Comparison of ENCODE assay signal across 7 mouse cellular contexts in the genomic region with DNA sequence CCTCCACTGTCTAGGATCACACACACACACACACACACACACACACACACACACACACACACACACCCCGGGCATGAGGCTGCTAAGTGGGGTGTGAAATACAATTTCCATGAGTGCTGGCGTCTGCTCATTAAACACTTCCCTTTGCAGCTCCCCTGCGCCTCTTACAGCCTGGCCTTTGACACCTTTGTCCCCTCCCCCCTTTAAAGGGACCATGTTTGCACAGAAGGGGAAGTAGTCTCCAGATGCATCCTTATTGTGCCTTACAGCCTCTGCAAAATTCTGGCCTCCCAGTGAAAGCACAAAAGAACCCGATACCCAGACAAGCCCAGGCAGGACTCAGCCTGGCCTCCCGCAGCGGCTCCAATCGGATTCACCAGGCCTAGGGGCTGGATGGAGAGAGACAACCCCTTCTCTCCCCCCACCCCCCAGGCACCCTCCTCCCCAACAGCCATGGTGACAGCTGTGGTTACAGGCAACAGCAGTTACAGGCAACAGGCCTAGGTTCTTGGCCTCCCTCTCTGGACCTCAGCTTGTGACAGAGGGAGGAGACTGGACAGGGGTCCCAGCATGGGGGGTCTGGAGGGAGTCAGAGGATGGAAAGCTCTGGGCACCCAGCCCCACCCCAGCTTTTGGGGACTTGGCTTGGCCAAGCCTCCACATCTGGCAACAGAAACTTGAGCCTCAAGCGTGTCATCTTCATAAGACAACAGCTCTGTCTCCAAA. TPM values are rescaled to one million over a fixed set of nuclear protein-coding genes. Genes with fewer than 3 reads are reported as not detected.
A peak's percentile ranks its signal among the peaks of the same experiment; 100 is the strongest.
DNase-seq lines count a peak whose midpoint lies in the region; ATAC-seq and TF ChIP-seq lines count a peak whose summit lies in the region.

No protein-coding gene starts in this region.

- peak; percentile 63 for DNase-seq in ES-CJ7 (ENCODE audit: low read depth, low spot score)
- peak; percentile 87 for DNase-seq in brain, embryonic 14.5 days (ENCODE audit: low read depth)
- DNase-seq in thymus, adult 18-20 months: no peak
- DNase-seq in layer of hippocampus, postnatal 14 days (ENCODE audit: low spot score in 2 of 2): no peak

- no peak for TF ChIP-seq POLR2A in brain, embryonic 14.5 days (IDR thresholded peaks at IDR 0.05; ENCODE audit: borderline replicate concordance, extremely low read depth, insufficient read depth, insufficient read length, poor library complexity, severe bottlenecking)
- no peak for TF ChIP-seq POLR2A in small intestine, adult 2 months (IDR thresholded peaks at IDR 0.05; ENCODE audit: low read depth, low read length)

- ATAC-seq in hematopoietic stem cell, adult 5-6 weeks (replicated peaks in 1 of 2; ENCODE audit: insufficient read depth in 1 of 2, low FRiP score in 2 of 2, low TSS enrichment in 1 of 2, low read depth in 1 of 2, poor library complexity in 2 of 2, severe bottlenecking in 2 of 2): peak; percentile 95 to 97
- ATAC-seq in lung, embryonic 16.5 days (ENCODE audit: low read depth): peak; percentile 87

- peak overlapping the region; percentile 75 for H3K27ac ChIP-seq in lung, embryonic 16.5 days (ENCODE audit: low read length)
- H3K27ac ChIP-seq in small intestine, adult 2 months (ENCODE audit: insufficient read depth, low read depth, low read length): 0 out of 2 replicates have a peak overlapping the region, but pooled peaks have one; percentile 18

- H3K4me2 ChIP-seq in lung, embryonic 16.5 days (ENCODE audit: low read depth, low read length): 0 out of 2 replicates have a peak overlapping the region, but pooled peaks have one; percentile 7

- H3K9ac ChIP-seq in lung, embryonic 16.5 days (ENCODE audit: low read length): peak overlapping the region; percentile 43; the same call in 1 of the 2 replicates

- peaks cover 34% of the 10 kb centered on the region for H3K4me1 ChIP-seq in lung, embryonic 16.5 days (replicated peaks; ENCODE audit: control insufficient read depth, insufficient read depth, low read length)
- peaks cover 3% of the 10 kb centered on the region; the same call in 1 of the 2 replicates for H3K4me1 ChIP-seq in small intestine, adult 2 months (ENCODE audit: control insufficient read depth, insufficient read depth, insufficient read length, low read length)

- H3K27me3 ChIP-seq in lung, embryonic 16.5 days (ENCODE audit: control insufficient read depth, insufficient read depth, low read depth, low read length): no peaks in the 10 kb centered on the region; the same call in 1 of the 2 replicates
- peaks cover 9% of the 10 kb centered on the region; the same call in 1 of the 2 replicates for H3K27me3 ChIP-seq in small intestine, adult 2 months (ENCODE audit: control insufficient read depth, insufficient read depth, low read length)

- H3K36me3 ChIP-seq in lung, embryonic 16.5 days (ENCODE audit: control insufficient read depth, insufficient read depth, low read length): no peaks in the 10 kb centered on the region
- H3K36me3 ChIP-seq in small intestine, adult 2 months (ENCODE audit: control insufficient read depth, insufficient read depth, low read length): no peaks in the 10 kb centered on the region

- no peaks in the 10 kb centered on the region for H3K9me3 ChIP-seq in lung, embryonic 16.5 days (ENCODE audit: control insufficient read depth, low read length)

- WGBS in lung, embryonic 16.5 days: 9% methylated on average over 8 of the region's 8 CpGs
- WGBS in small intestine, adult 2 months: 20% methylated on average over 8 of the region's 8 CpGs

- H3K4me3 ChIP-seq in lung, embryonic 16.5 days (ENCODE audit: low read length): no peak overlapping the region
- no peak overlapping the region for H3K4me3 ChIP-seq in small intestine, adult 2 months (ENCODE audit: low read depth, low read length)

- TF ChIP-seq CTCF in brain, embryonic 14.5 days (IDR thresholded peaks at IDR 0.05; ENCODE audit: borderline replicate concordance, extremely low read depth, insufficient read depth, insufficient read length): no peak
- no peak for TF ChIP-seq CTCF in small intestine, adult 2 months (IDR thresholded peaks at IDR 0.05; ENCODE audit: extremely low read depth, insufficient read length, insufficient replicate concordance, low read depth, low read length)

RNA-seq across cellular contexts. Expression of gene Enho, which starts 11.8 kb away (rescaled TPM):
- 124 and 147 TPM in 2 replicates for polyA plus RNA-seq in brain, embryonic 14.5 days (2012; rRNA removed)
- total RNA-seq in hematopoietic stem cell, adult 5-6 weeks (2017): 1.0 and 2.3 TPM in 2 replicates
- 7.8 and 8.1 TPM in 2 replicates for polyA plus RNA-seq in lung, embryonic 16.5 days (2015; fragmentation: Nextera tagmentation; extraction: Ambion mirVana)
- 7.6 and 9.3 TPM in 2 replicates for polyA plus RNA-seq in small intestine, adult 2 months (2012; rRNA removed)
- 10 to 100 TPM; 61.0 to 69.8 TPM for total RNA-seq in layer of hippocampus, postnatal 14 days (2021)

RNA-seq across cellular contexts. Expression of gene Dnaic1, which starts 58.8 kb away (rescaled TPM):
- polyA plus RNA-seq in brain, embryonic 14.5 days (2012; rRNA removed): 2.3 and 2.8 TPM in 2 replicates
- total RNA-seq in hematopoietic stem cell, adult 5-6 weeks (2017): not detected in 2 replicates
- polyA plus RNA-seq in lung, embryonic 16.5 days (2015; fragmentation: Nextera tagmentation; extraction: Ambion mirVana): 2.9 and 4.0 TPM in 2 replicates
- polyA plus RNA-seq in small intestine, adult 2 months (2012; rRNA removed): 1.3 and 5.4 TPM in 2 replicates
- total RNA-seq in layer of hippocampus, postnatal 14 days (2021): 10 to 100 TPM in 1 of 2 experiments, 1 to 10 TPM in 1; 7.2 to 13.3 TPM

RNA-seq across cellular contexts. Expression of gene Fam219a, which starts 59.0 kb away (rescaled TPM):
- polyA plus RNA-seq in brain, embryonic 14.5 days (2012; rRNA removed): 78.6 and 97.8 TPM in 2 replicates
- total RNA-seq in hematopoietic stem cell, adult 5-6 weeks (2017): 1.3 and 2.2 TPM in 2 replicates
- 1.9 and 2.7 TPM in 2 replicates for polyA plus RNA-seq in lung, embryonic 16.5 days (2015; fragmentation: Nextera tagmentation; extraction: Ambion mirVana)
- polyA plus RNA-seq in small intestine, adult 2 months (2012; rRNA removed): 12.5 and 16.0 TPM in 2 replicates
- 100 to 1,000 TPM; 170 to 187 TPM for total RNA-seq in layer of hippocampus, postnatal 14 days (2021)

Comparison
In these comparisons a context has a peak if more than half of its experiments do, and no peak if none do; other contexts are left out.
1. DNase-seq: peak in ES-CJ7 (single experiment) and brain, embryonic 14.5 days (single experiment); none in thymus, adult 18-20 months (0 of 2) and layer of hippocampus, postnatal 14 days (0 of 2).
2. RNA of gene Enho, which starts 11.8 kb away (polyA plus RNA-seq): 124 to 147 TPM in brain, embryonic 14.5 days; 7.6 to 9.3 TPM in small intestine, adult 2 months and 7.8 to 8.1 TPM in lung, embryonic 16.5 days; every median in the first group is over 10 times any median in the second.